Mouse (Mus musculus) lung, adult 2 months (tissue): ENCODE measurements around the gene Chm.

Experiments used
- CTCF ChIP-seq: fragments of 200-500 bp; IDR thresholded peaks from 2 replicates; pipeline ENCODE4 v1.5.1; 2011; ENCODE audit warnings: mild to moderate bottlenecking, low read length, control low read depth; ENCODE audit not compliant: insufficient read depth
- POLR2A ChIP-seq: fragments of 200-500 bp; IDR thresholded peaks from 2 replicates; pipeline ENCODE4 v1.6.1; 2011; ENCODE audit warnings: low read depth, mild to moderate bottlenecking, control low read depth, low read length, borderline replicate concordance; ENCODE audit errors: extremely low read depth

- TF ChIP-seq CTCF (no peak), POLR2A (no peak)
These were observed 110.5 kb downstream of the Chm start for GRCm38 (mm10) chrX:113074823-113075222.
